Mouse (Mus musculus): ENCODE data around the gene Dnajc21. TPM values are rescaled to one million over a fixed set of nuclear protein-coding genes. Genes with fewer than 3 reads are reported as not detected.
A peak's percentile ranks its signal among the peaks of the same experiment; 100 is the strongest.

Gene Dnajc21
- polyA plus RNA-seq, 1 experiment from 2014 or later: 10.6 TPM

DNA sequence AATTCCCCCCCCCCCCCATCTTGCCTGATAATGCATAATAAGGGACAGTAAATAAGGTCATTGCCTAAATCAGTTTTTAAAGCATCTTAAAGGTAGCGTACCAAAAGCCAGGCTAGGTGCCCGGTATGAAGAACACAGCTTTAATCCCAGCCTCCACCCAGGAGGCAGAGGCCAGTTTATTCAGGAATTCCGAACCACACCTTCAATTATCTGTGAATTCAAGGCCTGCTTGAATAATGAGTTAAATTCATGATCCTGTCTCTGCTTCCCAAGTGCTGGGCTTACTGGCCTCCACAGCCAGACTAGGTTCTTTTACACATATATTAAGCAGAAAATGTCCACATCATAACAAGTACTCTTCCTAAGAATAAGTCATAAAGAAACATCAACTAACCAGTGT, 625 bp upstream of the Dnajc21 start:
- Histone ChIP-seq H3K9me3 (no peaks in the 10 kb centered on the region), H3K27ac (peak overlapping the region; percentile 92), H3K4me1 (replicated peaks) (peaks cover 23% of the 10 kb centered on the region), H3K27me3 (ENCODE audit: insufficient read depth, poor library complexity, severe bottlenecking) (no peaks in the 10 kb centered on the region), H3K36me3 (peaks cover 21% of the 10 kb centered on the region), H3K4me3 (peak overlapping the region; percentile 89)
- no peak for DNase-seq (ENCODE audit: low spot score)
- 20% methylated on average over 3 of the region's 3 CpGs for WGBS

DNA sequence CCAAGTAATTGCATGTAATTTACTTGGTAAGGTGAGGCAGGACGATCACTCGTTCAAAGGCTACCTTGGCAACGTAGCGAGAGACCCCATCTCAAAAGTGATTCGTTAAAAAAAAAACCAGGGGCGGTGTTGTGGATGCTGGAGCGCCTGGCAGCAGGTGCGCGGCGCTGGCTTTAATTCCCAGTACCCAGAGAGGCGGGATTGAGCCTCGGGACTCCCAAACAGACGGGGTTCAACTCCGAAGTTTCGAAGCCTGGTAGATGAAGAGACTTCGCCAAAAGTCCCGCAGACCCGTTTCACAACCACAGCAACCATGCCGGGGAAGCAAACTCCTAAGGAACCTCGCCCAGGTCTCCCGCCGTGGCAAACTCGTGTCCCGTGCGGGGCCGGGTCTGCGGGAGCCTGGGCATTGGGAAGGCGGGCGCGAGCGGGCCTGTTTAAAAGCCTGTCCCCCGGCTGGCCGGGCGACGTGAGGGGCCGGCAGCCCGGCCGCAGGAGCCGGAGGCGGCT, 620 bp downstream of the Dnajc21 start:
- Histone ChIP-seq H3K36me3 (peaks cover 11% of the 10 kb centered on the region), H3K4me1 (replicated peaks) (peaks cover 23% of the 10 kb centered on the region), H3K27me3 (ENCODE audit: insufficient read depth, poor library complexity, severe bottlenecking) (no peaks in the 10 kb centered on the region), H3K4me3 (peak overlapping the region; percentile 89), H3K9me3 (no peaks in the 10 kb centered on the region), H3K27ac (peak overlapping the region; percentile 92)
- no peak for DNase-seq (ENCODE audit: low spot score)
- WGBS: under 1% methylated on average over 40 of the region's 40 CpGs

DNA sequence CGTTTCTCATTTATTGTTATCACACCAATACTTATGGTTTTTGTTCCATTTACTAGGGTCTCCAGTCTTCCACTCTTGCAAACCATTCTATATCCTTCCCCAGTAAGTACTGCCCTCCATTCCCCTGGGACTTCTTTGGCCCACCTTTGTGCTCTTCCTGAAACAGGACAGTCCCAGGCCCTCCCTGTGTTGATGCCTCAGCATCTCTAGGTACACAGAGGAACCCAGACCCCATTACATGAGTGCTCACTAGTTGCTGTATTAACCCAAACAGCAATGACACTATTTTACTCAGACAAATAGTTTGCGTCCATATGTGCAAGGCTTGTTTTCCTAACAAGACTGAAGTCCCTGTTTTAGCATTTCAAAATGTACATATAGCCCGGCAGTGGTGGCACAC, 1.6 kb downstream of the Dnajc21 start:
- H3K36me3 ChIP-seq: peaks cover 4% of the 10 kb centered on the region; the same call in 1 of the 2 replicates
- H3K4me1 ChIP-seq (replicated peaks): peaks cover 23% of the 10 kb centered on the region
- H3K9me3 ChIP-seq: no peaks in the 10 kb centered on the region
- 0 out of 2 replicates have a peak overlapping the region, but pooled peaks have one; percentile 89 for H3K4me3 ChIP-seq
- no peak overlapping the region for H3K27ac ChIP-seq
- no peak for DNase-seq (ENCODE audit: low spot score)
- WGBS: 86% methylated on average over 3 of the region's 3 CpGs
- H3K27me3 ChIP-seq (ENCODE audit: insufficient read depth, poor library complexity, severe bottlenecking): no peaks in the 10 kb centered on the region

DNA sequence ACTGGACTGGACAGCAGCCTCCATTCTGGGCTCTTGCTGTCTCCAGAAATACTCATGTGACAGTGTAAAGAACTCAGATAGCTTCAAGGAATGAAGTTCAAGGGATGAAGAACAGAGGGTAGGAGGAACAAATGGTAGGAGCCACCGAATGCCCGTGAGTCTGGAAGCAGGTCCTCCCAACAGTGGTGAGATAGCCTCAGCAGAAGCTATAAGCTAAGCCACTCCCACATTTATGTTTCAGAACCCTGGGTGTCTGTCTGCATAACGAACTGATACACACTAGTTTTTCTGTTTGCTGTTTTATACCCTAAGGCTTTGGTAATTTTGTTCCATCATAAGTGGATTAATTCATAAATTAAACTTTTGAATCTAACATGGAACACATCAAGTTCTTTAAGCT, 5.6 kb downstream of the Dnajc21 start:
- WGBS: 93% methylated on average over 3 of the region's 3 CpGs
- Histone ChIP-seq H3K27me3 (ENCODE audit: insufficient read depth, poor library complexity, severe bottlenecking) (no peaks in the 10 kb centered on the region), H3K4me3 (no peak overlapping the region), H3K27ac (no peak overlapping the region), H3K9me3 (no peaks in the 10 kb centered on the region), H3K4me1 (replicated peaks) (peaks cover 16% of the 10 kb centered on the region), H3K36me3 (peaks cover 31% of the 10 kb centered on the region)
- no peak for DNase-seq (ENCODE audit: low spot score)

DNA sequence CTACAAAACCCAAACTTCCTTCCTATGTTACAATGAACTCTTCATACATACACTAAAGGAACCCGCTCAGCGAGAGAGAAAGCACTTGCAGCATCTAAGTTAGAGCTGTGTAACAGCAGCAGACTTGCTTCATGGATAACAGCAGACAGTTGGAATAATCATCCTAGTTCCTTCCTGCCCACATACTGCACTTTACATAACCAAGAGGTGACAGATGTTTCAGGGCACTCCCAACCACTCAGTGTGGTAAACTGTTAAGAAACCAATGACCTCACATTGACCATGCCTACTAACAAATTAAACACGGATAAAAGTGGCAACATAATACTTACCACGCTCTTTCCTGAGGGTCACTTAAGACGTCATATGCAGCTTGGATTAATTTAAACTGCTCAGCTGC, 6.8 kb downstream of the Dnajc21 start:
- no peaks in the 10 kb centered on the region for H3K27me3 ChIP-seq (ENCODE audit: insufficient read depth, poor library complexity, severe bottlenecking)
- no peak for DNase-seq (ENCODE audit: low spot score)
- 93% methylated on average over 5 of the region's 5 CpGs for WGBS

DNA sequence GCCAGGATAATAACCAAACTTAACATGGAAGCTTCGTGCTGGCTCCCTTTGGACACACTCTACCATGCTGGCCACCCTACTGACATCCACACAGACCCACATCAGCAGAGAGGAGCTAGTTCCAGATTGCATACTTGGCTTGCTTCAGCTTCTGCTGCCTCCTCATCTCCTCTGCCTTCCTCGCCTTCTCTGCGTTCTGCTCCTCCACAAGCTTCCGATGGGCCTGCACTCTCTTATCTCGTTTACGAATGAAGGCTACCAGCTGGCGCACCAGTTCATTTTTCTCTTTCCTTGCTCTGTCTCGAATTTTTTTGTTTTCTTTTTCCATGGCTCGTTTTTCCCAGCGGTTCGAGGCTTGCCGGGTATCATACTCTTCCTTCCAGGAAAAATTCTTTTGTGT, 9.3 kb downstream of the Dnajc21 start:
- WGBS: 92% methylated on average over 12 of the region's 12 CpGs
- peaks cover 65% of the 10 kb centered on the region for H3K36me3 ChIP-seq

More for the DNA sequence above, 6.8 kb downstream of the Dnajc21 start:
- Histone ChIP-seq H3K4me3 (no peak overlapping the region), H3K27ac (no peak overlapping the region), H3K4me1 (replicated peaks) (peaks cover 6% of the 10 kb centered on the region; the same call in 1 of the 2 replicates), H3K36me3 (peaks cover 42% of the 10 kb centered on the region), H3K9me3 (no peaks in the 10 kb centered on the region)

DNA sequence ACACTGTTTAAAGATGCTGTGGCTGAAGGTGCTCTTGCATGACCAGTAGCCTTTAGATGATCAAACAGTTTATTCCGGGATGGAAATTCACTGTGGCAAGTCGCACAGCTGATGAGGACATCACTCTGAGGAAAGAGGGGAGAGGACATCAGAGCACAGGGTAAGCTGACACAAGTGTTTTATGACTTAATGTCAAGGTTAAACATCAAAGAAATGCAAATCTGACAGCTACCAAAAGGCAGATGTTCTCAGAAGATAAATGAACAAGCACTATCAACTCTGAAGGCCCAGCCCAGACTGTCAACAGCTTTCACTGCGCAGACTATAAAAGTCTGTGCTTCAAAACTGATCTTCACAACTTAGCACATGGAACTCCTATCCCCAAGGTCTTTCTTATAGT, 23.2 kb downstream of the Dnajc21 start:
- no peaks in the 10 kb centered on the region for H3K27me3 ChIP-seq (ENCODE audit: insufficient read depth, poor library complexity, severe bottlenecking)
- no peak overlapping the region for H3K27ac ChIP-seq
- H3K4me3 ChIP-seq: no peak overlapping the region
- peaks cover 83% of the 10 kb centered on the region for H3K36me3 ChIP-seq
- no peak for DNase-seq (ENCODE audit: low spot score)
- H3K9me3 ChIP-seq: no peaks in the 10 kb centered on the region
- WGBS: 91% methylated on average over 3 of the region's 3 CpGs
- H3K4me1 ChIP-seq (replicated peaks): no peaks in the 10 kb centered on the region

More for the DNA sequence above, 9.3 kb downstream of the Dnajc21 start:
- no peaks in the 10 kb centered on the region for H3K4me1 ChIP-seq (replicated peaks)
- no peak overlapping the region for H3K27ac ChIP-seq
- DNase-seq (ENCODE audit: low spot score): no peak
- H3K9me3 ChIP-seq: no peaks in the 10 kb centered on the region
- no peak overlapping the region for H3K4me3 ChIP-seq
- H3K27me3 ChIP-seq (ENCODE audit: insufficient read depth, poor library complexity, severe bottlenecking): no peaks in the 10 kb centered on the region

DNA sequence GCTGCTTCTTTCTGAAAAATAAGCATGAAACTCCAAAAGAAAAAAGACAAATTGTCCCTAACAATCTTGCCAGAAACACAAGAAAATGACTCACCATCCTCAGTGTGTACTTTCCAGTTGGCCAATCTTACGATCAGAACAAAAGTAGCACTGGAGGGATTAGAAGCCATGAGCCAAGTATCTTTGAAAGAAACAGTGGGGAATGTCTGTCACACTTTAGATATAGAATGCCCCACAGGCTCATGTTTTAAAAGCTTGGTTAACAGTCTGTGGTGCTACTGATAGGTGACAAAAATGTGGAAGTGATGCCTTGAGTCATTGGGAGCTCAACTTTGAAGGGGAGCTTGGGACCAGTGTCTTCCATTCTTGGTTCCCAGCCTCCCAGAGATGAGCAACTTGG, 28.0 kb downstream of the Dnajc21 start:
- WGBS: 93% methylated on average over 1 of the region's 1 CpGs
- Histone ChIP-seq H3K27me3 (ENCODE audit: insufficient read depth, poor library complexity, severe bottlenecking) (no peaks in the 10 kb centered on the region), H3K9me3 (no peaks in the 10 kb centered on the region), H3K4me3 (no peak overlapping the region), H3K36me3 (peaks cover 60% of the 10 kb centered on the region), H3K27ac (no peak overlapping the region), H3K4me1 (replicated peaks) (no peaks in the 10 kb centered on the region)
- no peak for DNase-seq (ENCODE audit: low spot score)

DNA sequence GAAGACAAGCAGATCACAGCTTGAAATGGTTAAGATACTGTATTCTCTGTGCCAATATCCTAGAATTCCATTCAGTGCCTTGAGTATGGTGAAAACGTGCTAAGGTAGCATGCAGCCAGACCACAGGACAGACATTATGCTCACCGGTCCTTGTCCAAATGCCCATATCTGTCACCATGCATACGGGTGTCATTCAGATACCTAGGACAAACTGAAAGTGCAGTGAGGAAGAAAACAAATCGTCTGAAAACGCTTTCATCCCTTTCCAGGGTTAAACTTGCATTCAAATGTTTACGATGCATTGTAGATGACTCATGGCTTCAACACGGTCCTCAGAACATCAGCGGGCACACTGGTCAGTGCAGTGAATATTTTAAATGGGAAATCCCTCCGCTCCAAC, 28.8 kb downstream of the Dnajc21 start:
- no peak for DNase-seq (ENCODE audit: low spot score)
- H3K4me1 ChIP-seq (replicated peaks): no peaks in the 10 kb centered on the region
- H3K4me3 ChIP-seq: no peak overlapping the region
- H3K27me3 ChIP-seq (ENCODE audit: insufficient read depth, poor library complexity, severe bottlenecking): no peaks in the 10 kb centered on the region
- peaks cover 56% of the 10 kb centered on the region for H3K36me3 ChIP-seq
- no peak overlapping the region for H3K27ac ChIP-seq
- 91% methylated on average over 9 of the region's 9 CpGs for WGBS
- H3K9me3 ChIP-seq: 0 out of 2 replicates have a peak, but pooled peaks cover under 1% of the 10 kb centered on the region

DNA sequence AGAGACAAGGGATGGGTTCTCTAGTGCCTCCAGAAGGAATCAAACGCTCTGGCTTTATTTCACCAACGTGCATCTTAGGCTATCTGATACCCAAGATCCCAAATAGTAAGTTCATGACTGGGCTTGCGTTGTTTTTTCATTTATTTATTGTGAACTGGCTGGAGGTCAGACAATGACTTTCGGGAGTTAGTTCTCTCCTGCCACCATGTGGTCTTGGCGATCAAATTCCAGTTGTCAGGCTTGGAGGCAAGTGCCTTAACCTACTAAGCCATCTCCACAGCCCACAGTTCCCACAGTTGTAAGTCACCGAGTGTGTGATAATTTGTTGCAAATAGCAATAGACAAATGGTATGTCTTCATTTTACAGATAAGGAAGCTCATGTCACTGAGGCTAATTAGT, 30.4 kb downstream of the Dnajc21 start:
- 84% methylated on average over 6 of the region's 6 CpGs for WGBS
- DNase-seq (ENCODE audit: low spot score): no peak
- H3K9me3 ChIP-seq: 0 out of 2 replicates have a peak, but pooled peaks cover 6% of the 10 kb centered on the region
- no peak overlapping the region for H3K27ac ChIP-seq
- H3K36me3 ChIP-seq: peaks cover 46% of the 10 kb centered on the region
- no peak overlapping the region for H3K4me3 ChIP-seq
- H3K4me1 ChIP-seq (replicated peaks): no peaks in the 10 kb centered on the region
- no peaks in the 10 kb centered on the region for H3K27me3 ChIP-seq (ENCODE audit: insufficient read depth, poor library complexity, severe bottlenecking)

DNA sequence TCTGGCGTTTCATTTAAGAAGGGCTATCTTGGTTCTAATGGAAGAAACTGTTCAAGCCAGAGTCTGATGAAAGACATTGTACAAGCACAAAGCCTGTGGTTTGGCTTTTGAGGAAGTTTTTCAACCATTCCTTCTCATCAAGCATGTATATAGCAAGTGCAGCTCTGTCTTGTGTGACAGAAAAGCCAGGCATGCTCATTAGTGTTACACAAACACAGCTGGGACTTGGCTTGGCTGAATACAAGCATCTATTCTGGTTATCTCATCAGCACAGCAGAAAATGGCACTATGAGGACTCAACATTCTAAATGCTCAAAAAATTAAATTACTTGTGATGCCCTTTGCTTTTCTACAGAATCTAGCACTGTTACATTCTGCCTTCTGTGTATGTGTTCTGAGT, 33.4 kb downstream of the Dnajc21 start:
- Histone ChIP-seq H3K4me3 (no peak overlapping the region), H3K27me3 (ENCODE audit: insufficient read depth, poor library complexity, severe bottlenecking) (no peaks in the 10 kb centered on the region), H3K4me1 (replicated peaks) (no peaks in the 10 kb centered on the region), H3K27ac (no peak overlapping the region), H3K9me3 (0 out of 2 replicates have a peak, but pooled peaks cover 6% of the 10 kb centered on the region), H3K36me3 (peaks cover 25% of the 10 kb centered on the region)
- DNase-seq (ENCODE audit: low spot score): no peak
- 89% methylated on average over 1 of the region's 1 CpGs for WGBS

DNA sequence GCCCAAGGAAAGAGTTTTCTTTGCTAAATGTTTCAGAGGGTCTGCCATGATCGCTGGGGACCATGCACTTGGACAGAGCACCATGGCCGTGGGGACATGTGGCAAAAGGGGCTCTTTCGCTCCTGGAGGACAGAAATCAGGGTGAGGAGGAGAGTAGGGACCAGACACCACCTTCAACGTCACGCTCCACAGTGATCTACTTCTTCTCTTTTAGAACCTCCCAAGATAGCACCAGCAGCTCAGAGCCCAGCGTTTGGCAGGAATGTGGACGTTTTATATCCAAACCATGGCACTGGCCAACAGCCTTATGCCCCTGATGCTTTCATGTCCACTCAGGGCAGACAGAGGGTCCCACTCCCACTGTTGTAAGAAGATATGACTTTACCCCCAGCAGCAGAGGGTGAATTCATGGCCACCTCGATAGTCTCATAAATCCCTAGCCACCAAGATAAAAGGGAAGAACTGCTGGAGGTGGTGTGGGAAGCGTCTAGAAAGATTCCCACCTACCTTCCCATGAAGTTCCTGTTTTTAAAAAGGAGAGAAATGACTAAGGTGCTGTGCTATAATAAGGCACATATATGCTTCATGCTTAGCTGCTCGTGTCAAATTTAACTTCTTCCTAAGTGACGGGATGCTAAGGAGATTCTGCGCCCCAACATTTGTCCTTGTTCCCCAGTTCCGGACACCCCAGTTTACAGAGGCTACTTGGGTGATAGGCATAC, 43.6 kb downstream of the Dnajc21 start:
- Histone ChIP-seq H3K4me1 (replicated peaks) (peaks cover 11% of the 10 kb centered on the region), H3K9me3 (no peaks in the 10 kb centered on the region), H3K27me3 (ENCODE audit: insufficient read depth, poor library complexity, severe bottlenecking) (no peaks in the 10 kb centered on the region), H3K36me3 (no peaks in the 10 kb centered on the region), H3K4me3 (no peak overlapping the region), H3K27ac (no peak overlapping the region)
- DNase-seq (ENCODE audit: low spot score): no peak
- 92% methylated on average over 13 of the region's 13 CpGs for WGBS

DNA sequence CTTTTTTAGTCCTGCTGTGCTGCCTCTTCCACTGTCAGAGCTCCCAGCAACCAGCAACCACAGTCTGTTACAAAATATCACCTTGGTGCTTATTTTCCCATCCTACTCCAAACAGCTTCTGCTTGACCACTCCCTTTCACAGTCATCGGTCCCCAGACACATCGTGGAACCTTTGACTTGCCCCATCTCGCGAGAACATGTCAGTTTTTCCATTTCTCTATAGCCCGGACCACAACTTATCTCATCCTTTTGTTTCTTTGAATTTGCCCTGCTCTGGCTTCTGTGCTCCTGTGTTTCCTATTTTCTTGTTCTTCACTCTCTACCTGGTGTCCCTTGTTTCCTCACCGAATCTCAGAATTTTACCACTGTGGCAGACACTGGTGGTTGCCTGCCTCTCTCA, 44.2 kb downstream of the Dnajc21 start:
- no peaks in the 10 kb centered on the region for H3K9me3 ChIP-seq
- 95% methylated on average over 6 of the region's 6 CpGs for WGBS
- H3K36me3 ChIP-seq: no peaks in the 10 kb centered on the region
- peaks cover 16% of the 10 kb centered on the region for H3K4me1 ChIP-seq (replicated peaks)
- DNase-seq (ENCODE audit: low spot score): no peak
- H3K27ac ChIP-seq: no peak overlapping the region
- H3K4me3 ChIP-seq: no peak overlapping the region
- H3K27me3 ChIP-seq (ENCODE audit: insufficient read depth, poor library complexity, severe bottlenecking): no peaks in the 10 kb centered on the region
